Mouse (Mus musculus): ENCODE results near the gene Acaca. TPM values are rescaled to one million over a fixed set of nuclear protein-coding genes. Genes with fewer than 3 reads are reported as not detected.

Gene Acaca
- polyA plus RNA-seq (2015; fragmentation: Nextera tagmentation; extraction: Ambion mirVana): 4.6 and 5.5 TPM in 2 replicates

DNA sequence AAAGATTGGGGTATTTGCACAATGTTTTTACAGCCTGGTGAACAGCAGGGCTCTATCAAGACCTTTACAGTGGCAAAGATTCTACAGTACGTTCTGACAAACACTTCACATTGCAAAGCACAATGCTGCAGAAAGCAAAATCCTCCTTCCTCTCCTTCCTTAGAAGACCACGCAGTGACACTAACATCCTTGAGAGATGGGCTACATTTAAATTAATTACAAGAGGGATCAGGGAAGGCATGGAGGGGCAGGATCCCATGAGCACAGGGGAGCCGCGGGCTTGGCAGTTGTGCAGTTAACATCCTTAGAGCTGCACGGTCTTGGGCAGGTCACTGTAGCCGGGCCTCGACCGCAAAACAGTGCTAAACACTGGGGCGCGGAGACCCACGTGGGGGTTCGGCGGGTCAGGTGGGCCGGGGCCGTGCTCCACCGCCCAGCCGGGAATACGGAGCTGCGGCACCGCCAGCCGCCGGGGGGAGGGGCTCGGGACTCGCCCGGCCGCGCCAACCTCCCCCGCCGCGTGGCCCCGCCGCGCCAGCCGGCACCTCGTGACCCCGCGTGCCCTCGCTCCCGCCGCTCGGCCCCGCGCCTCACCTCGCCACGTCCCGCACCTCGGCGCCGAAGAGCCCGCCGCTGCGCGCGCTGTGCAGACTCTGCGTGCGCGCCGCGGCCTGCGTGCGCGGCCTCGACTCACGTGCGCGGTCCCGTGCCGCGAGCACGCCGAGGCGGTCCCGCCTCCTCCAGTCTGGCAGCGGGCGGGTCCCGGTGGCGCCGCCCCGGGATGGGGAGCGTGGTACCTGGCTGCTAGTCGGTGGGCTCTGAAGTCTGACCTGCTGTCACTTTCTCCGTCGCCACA lies at the start of gene Acaca, which contains the start of gene Tada2a:
TSS of gene Acaca (plus strand) at position 730 of the 856 bp plus-strand sequence.
TSS of gene Tada2a (minus strand) at position 658 of the 856 bp plus-strand sequence.
- peak within 1 kb of the TSS; percentile 26; the same call in 1 of the 2 replicates for H3K27ac ChIP-seq
- peak; percentile 92 for ATAC-seq (replicated peaks; ENCODE audit: low FRiP score, low read depth)
- TF ChIP-seq CTCF (IDR thresholded peaks at IDR 0.05; ENCODE audit: low read depth): peak; percentile 21; the same call in 1 of the 2 replicates

DNA sequence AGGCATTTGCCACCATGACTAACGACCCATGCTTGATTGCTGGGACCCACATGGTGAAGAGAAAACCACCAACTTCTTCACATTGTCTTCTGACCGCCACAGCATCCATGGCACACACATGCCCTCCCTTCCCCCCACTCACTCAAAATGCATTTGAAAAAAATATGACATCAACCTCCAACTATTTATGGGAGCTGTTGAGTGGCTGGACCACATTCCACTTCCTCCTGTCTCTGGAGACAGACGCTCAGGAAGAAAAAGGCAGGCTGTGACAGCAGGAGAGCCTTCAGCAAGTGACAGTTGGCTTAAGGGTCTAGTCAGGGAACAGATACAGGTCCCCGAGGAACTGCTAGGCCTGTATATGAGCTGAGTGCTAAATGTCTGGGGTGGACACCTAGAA lies 49.6 kb upstream of the Acaca start:
- H3K4me2 ChIP-seq (ENCODE audit: low read length): no peak overlapping the region
- no peaks in the 10 kb centered on the region for H3K4me1 ChIP-seq (replicated peaks; ENCODE audit: insufficient read depth, low read length)
- H3K9me3 ChIP-seq (replicated peaks; ENCODE audit: low read length): no peaks in the 10 kb centered on the region
- no peak overlapping the region for H3K4me3 ChIP-seq (replicated peaks; ENCODE audit: low read depth, low read length)
- WGBS: 78% methylated on average over 4 of the region's 4 CpGs
- 0 out of 2 replicates have a peak overlapping the region, but pooled peaks have one; percentile 47 for H3K27ac ChIP-seq
- ATAC-seq (replicated peaks; ENCODE audit: low FRiP score, low read depth) (no peak), DNase-seq (ENCODE audit: low spot score) (no peak)
- H3K9ac ChIP-seq (ENCODE audit: low read depth, low read length): no peak overlapping the region
- no peaks in the 10 kb centered on the region for H3K27me3 ChIP-seq (ENCODE audit: insufficient read depth, low read length)
- no peak for TF ChIP-seq CTCF (IDR thresholded peaks at IDR 0.05; ENCODE audit: low read depth)
- no peaks in the 10 kb centered on the region for H3K36me3 ChIP-seq (ENCODE audit: insufficient read depth, low read length)

More for the DNA sequence above, at the start of gene Acaca, which contains the start of gene Tada2a:
- Histone ChIP-seq H3K4me3 (replicated peaks; ENCODE audit: low read depth, low read length) (peak within 1 kb of the TSS; percentile 80), H3K27me3 (ENCODE audit: insufficient read depth, low read length) (no peaks in the 10 kb centered on the region), H3K9ac (ENCODE audit: low read depth, low read length) (peak within 1 kb of the TSS; percentile 76), H3K9me3 (replicated peaks; ENCODE audit: low read length) (no peaks in the 10 kb centered on the region), H3K36me3 (ENCODE audit: insufficient read depth, low read length) (no peaks in the 10 kb centered on the region), H3K4me2 (ENCODE audit: low read length) (peak within 1 kb of the TSS; percentile 74), H3K4me1 (replicated peaks; ENCODE audit: insufficient read depth, low read length) (no peaks in the 10 kb centered on the region)
- DNase-seq (ENCODE audit: low spot score): peak; percentile 75
- WGBS: under 1% methylated on average over 63 of the region's 83 CpGs

DNA sequence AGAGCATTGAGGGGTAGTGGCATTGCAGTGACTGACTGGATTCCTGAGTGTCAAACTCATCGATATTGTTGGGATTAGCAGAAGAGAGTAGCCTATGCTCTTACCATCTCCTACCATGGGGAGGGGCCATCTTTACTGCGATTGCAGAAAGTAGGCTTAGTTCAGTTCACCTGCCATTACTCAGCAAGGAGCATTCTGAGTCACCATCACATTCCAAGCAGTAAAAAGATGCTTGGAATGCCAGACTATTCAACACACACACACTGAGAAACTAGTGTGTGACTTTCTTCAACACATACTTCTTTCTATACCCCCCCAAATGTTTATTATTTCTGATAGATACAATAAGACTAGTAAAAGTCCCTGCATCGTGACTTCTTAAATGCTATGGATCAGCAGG lies 49.1 kb upstream of the Acaca start:
- Histone ChIP-seq H3K9me3 (replicated peaks; ENCODE audit: low read length) (no peaks in the 10 kb centered on the region), H3K9ac (ENCODE audit: low read depth, low read length) (no peak overlapping the region), H3K36me3 (ENCODE audit: insufficient read depth, low read length) (no peaks in the 10 kb centered on the region), H3K4me1 (replicated peaks; ENCODE audit: insufficient read depth, low read length) (no peaks in the 10 kb centered on the region), H3K27ac (no peak overlapping the region), H3K4me2 (ENCODE audit: low read length) (no peak overlapping the region), H3K27me3 (ENCODE audit: insufficient read depth, low read length) (no peaks in the 10 kb centered on the region), H3K4me3 (replicated peaks; ENCODE audit: low read depth, low read length) (no peak overlapping the region)
- no peak for ATAC-seq (replicated peaks; ENCODE audit: low FRiP score, low read depth)
- WGBS: 89% methylated on average over 3 of the region's 3 CpGs
- no peak for DNase-seq (ENCODE audit: low spot score)
- no peak for TF ChIP-seq CTCF (IDR thresholded peaks at IDR 0.05; ENCODE audit: low read depth)

DNA sequence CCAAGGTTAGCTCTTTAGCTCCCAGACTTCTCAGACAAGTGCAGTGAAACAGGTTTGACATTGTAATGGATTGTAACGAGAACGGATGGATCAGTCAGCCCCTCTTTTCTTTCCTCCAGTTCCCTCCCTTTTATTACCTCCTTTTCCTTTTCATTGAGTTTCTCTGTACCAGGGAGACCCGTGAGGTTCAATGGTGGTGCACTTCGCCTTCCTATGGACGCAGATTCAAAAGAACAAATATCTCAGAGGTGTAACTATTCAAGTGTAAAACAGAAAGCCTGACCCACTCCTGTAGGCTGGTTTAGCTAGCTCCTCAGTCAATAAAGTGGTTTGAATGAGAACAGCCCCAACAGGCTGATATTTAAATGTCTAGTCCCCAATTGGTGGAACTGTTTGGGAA lies 47.6 kb upstream of the Acaca start:
- no peak for TF ChIP-seq CTCF (IDR thresholded peaks at IDR 0.05; ENCODE audit: low read depth)
- no peak for DNase-seq (ENCODE audit: low spot score)
- no peak overlapping the region for H3K9ac ChIP-seq (ENCODE audit: low read depth, low read length)
- no peaks in the 10 kb centered on the region for H3K9me3 ChIP-seq (replicated peaks; ENCODE audit: low read length)
- 90% methylated on average over 5 of the region's 5 CpGs for WGBS
- no peaks in the 10 kb centered on the region for H3K4me1 ChIP-seq (replicated peaks; ENCODE audit: insufficient read depth, low read length)
- H3K4me3 ChIP-seq (replicated peaks; ENCODE audit: low read depth, low read length): no peak overlapping the region
- H3K27ac ChIP-seq: no peak overlapping the region
- no peak overlapping the region for H3K4me2 ChIP-seq (ENCODE audit: low read length)
- H3K36me3 ChIP-seq (ENCODE audit: insufficient read depth, low read length): no peaks in the 10 kb centered on the region
- H3K27me3 ChIP-seq (ENCODE audit: insufficient read depth, low read length): no peaks in the 10 kb centered on the region
- ATAC-seq (replicated peaks; ENCODE audit: low FRiP score, low read depth): no peak

DNA sequence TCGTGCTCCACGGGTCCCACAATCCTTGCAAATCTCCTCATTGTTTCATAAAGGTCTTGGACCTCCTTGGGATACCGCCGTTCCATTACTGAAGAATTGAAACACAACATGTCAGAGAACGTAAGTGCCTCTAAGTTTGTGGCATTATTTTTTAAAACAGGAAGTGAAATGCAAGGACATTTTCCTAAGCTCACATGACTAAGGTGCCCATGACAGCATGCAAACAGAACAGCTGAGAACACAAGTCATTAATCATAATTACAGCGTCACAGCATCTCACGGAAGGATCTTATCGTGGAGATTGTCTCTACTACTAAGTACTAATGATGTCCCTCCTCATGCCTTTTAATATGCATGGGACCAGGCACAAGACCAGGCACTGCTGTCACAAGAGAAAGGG lies 38.9 kb upstream of the Acaca start:
- no peak overlapping the region for H3K27ac ChIP-seq
- H3K9me3 ChIP-seq (replicated peaks; ENCODE audit: low read length): no peaks in the 10 kb centered on the region
- DNase-seq (ENCODE audit: low spot score) (no peak), ATAC-seq (replicated peaks; ENCODE audit: low FRiP score, low read depth) (no peak)
- H3K9ac ChIP-seq (ENCODE audit: low read depth, low read length): no peak overlapping the region
- no peak for TF ChIP-seq CTCF (IDR thresholded peaks at IDR 0.05; ENCODE audit: low read depth)
- H3K36me3 ChIP-seq (ENCODE audit: insufficient read depth, low read length): peaks cover 13% of the 10 kb centered on the region
- no peaks in the 10 kb centered on the region for H3K27me3 ChIP-seq (ENCODE audit: insufficient read depth, low read length)
- no peaks in the 10 kb centered on the region for H3K4me1 ChIP-seq (replicated peaks; ENCODE audit: insufficient read depth, low read length)
- WGBS: 83% methylated on average over 8 of the region's 8 CpGs
- H3K4me2 ChIP-seq (ENCODE audit: low read length): no peak overlapping the region
- no peak overlapping the region for H3K4me3 ChIP-seq (replicated peaks; ENCODE audit: low read depth, low read length)

DNA sequence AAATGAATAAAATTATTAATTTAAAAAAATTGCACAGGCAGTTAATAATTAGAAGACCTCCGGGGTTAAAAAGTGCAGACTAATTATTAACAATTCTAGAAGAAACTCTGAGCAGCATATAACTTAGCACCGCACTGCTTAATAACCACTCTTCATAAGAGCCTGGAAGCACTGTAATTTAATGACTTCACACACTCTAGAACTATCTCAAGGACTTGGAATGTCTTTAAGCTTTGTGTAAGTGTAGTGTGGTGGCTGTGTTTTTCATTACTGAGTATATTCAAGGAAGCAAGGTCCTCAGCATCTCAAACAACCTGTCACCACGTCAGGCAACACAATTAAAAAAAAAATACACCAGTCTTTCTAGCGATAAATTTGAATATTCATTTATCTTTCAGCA lies 34.4 kb upstream of the Acaca start:
- Histone ChIP-seq H3K4me3 (replicated peaks; ENCODE audit: low read depth, low read length) (no peak overlapping the region), H3K36me3 (ENCODE audit: insufficient read depth, low read length) (peaks cover 17% of the 10 kb centered on the region), H3K4me2 (ENCODE audit: low read length) (no peak overlapping the region), H3K9ac (ENCODE audit: low read depth, low read length) (no peak overlapping the region), H3K9me3 (replicated peaks; ENCODE audit: low read length) (no peaks in the 10 kb centered on the region), H3K27me3 (ENCODE audit: insufficient read depth, low read length) (no peaks in the 10 kb centered on the region), H3K4me1 (replicated peaks; ENCODE audit: insufficient read depth, low read length) (no peaks in the 10 kb centered on the region), H3K27ac (no peak overlapping the region)
- ATAC-seq (replicated peaks; ENCODE audit: low FRiP score, low read depth) (no peak), DNase-seq (ENCODE audit: low spot score) (no peak)
- TF ChIP-seq CTCF (IDR thresholded peaks at IDR 0.05; ENCODE audit: low read depth): no peak
- 75% methylated on average over 4 of the region's 4 CpGs for WGBS

Data from kidney, postnatal 0 days (tissue).